Mouse (Mus musculus) ES-Bruce4 (cell line): ENCODE results near the gene Plk3.

Experiments
- CTCF ChIP-seq: IDR thresholded peaks from one replicate; pipeline ENCODE4 v1.8.1; 2011; ENCODE audit warnings: low read depth, low read length
- EP300 ChIP-seq: IDR thresholded peaks from 2 replicates; pipeline ENCODE4 v1.6.1; 2011; ENCODE audit warnings: low read depth, low read length; ENCODE audit not compliant: insufficient read depth

DNA sequence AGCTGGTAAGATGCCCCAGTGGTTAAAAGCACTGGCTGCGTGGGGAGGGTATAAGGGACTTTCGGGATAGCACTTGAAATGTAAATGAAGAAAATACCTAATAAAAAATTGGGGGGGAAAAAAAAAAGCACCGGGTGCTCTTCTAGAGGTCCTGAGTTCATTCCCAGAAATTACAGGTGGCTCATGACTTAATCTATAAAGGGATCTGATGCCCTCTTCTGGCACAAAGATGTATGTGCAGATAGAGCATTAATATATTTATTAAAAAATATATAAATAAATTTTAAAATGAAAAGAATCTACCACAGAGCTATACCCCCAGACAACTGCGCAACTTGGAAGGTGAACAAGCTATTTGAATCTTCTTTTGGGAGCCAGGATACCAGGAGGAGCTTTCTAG is 6.8 kb upstream of the Plk3 start:
- no peak for TF ChIP-seq CTCF
- TF ChIP-seq EP300 = no peak
